24 mouse cellular contexts compared by ENCODE assay signal in genomic region chr11:34516971-34517370, GRCm38 (mm10).
"Had no signal": no experiment of that assay in that cellular context is flagged by ENCODE, and none has a peak within 500 bp of the region (broad histone marks: within the 10 kb centered on the region; RNA-seq: fewer than 3 reads in every experiment).

No protein-coding gene starts in this region.

- H3K4me3 ChIP-seq: gastrocnemius, adult 2 months; heart, adult 2 months; hindbrain, embryonic 10.5 days; hindbrain, embryonic 13.5 days; hindbrain, embryonic 15.5 days; intestine, embryonic 15.5 days; limb, embryonic 13.5 days; limb, embryonic 15.5 days; liver, embryonic 12.5 days had no signal

- H3K27me3 ChIP-seq: hindbrain, embryonic 13.5 days; hindbrain, embryonic 15.5 days; intestine, embryonic 15.5 days; limb, embryonic 13.5 days; limb, embryonic 15.5 days; liver, embryonic 12.5 days had no signal

- H3K36me3 ChIP-seq: hindbrain, embryonic 10.5 days; hindbrain, embryonic 13.5 days; hindbrain, embryonic 15.5 days; intestine, embryonic 15.5 days; limb, embryonic 13.5 days; limb, embryonic 15.5 days; liver, embryonic 12.5 days had no signal

- ATAC-seq: inflammation-experienced regulatory T-cells, adult 6 months; intestine, embryonic 15.5 days; intestine, postnatal 0 days; liver, embryonic 12.5 days had no signal

- H3K4me2 ChIP-seq: heart, embryonic 11.5 days; hindbrain, embryonic 13.5 days; hindbrain, embryonic 15.5 days; intestine, embryonic 15.5 days; limb, embryonic 13.5 days; limb, embryonic 15.5 days; liver, embryonic 12.5 days had no signal

- DNase-seq: gastrocnemius, adult 2 months; gastrocnemius, postnatal 10 days; gastrocnemius, postnatal 25 days; heart, adult 2 months; heart, postnatal 10 days; heart, postnatal 4 days; kidney, adult 18-20 months; kidney, adult 8-10 months; kidney, postnatal 14 days; kidney, postnatal 36 days; layer of hippocampus, adult 9-11 months; layer of hippocampus, postnatal 36 days; left cerebral cortex, postnatal 4 days had no signal

- H3K9ac ChIP-seq: hindbrain, embryonic 13.5 days; hindbrain, embryonic 15.5 days; intestine, embryonic 15.5 days; limb, embryonic 13.5 days; limb, embryonic 15.5 days; liver, embryonic 12.5 days; liver, embryonic 14.5 days had no signal

- H3K9me3 ChIP-seq: hindbrain, embryonic 10.5 days; hindbrain, embryonic 13.5 days; hindbrain, embryonic 15.5 days; intestine, embryonic 15.5 days; limb, embryonic 13.5 days; limb, embryonic 15.5 days; liver, embryonic 12.5 days had no signal

- H3K27ac ChIP-seq: gastrocnemius, adult 2 months; heart, adult 2 months; hindbrain, embryonic 10.5 days; hindbrain, embryonic 13.5 days; hindbrain, embryonic 15.5 days; intestine, embryonic 15.5 days; limb, embryonic 13.5 days; limb, embryonic 15.5 days; liver, embryonic 12.5 days; liver, embryonic 14.5 days had no signal

- H3K4me1 ChIP-seq: intestine, embryonic 15.5 days had no signal
